ENCODE assay signal across 8 mouse cellular contexts in the genomic region with DNA sequence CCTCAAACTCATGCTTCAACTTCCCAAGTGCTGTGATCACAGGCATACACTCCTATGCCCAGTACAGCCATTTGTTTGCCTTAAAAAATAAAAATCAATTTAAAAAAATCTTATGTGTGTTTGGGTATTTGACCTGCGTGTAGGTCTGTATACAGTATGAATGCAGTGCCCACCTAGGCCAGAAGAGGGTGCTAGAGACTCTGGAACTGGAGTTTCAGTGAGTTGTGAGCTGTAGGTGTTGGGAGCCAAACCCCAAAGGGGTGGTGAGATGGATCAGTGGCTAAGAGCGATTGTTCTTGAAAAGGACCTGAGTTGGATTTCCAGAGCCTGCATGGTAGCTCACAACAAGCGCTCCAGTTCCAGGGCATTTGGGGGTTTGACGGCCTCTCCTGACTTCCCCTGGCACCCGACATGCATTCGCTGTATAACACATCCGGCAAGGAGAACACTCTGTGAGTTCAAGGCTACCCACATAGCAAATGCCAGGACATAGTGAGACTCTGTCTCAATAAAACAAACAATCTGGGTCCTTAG. TPM values are rescaled to one million over a fixed set of nuclear protein-coding genes. Genes with fewer than 3 reads are reported as not detected.
DNase-seq lines count a peak whose midpoint lies in the region; ATAC-seq and TF ChIP-seq lines count a peak whose summit lies in the region.

No protein-coding gene starts in this region.

- H3K79me2 ChIP-seq in heart, adult 2 months (replicated peaks; ENCODE audit: control insufficient read depth, insufficient read depth, low read length) = no peaks in the 10 kb centered on the region; the same call in 1 of the 2 replicates

- TF ChIP-seq POLR2A in heart, adult 2 months (IDR thresholded peaks at IDR 0.05; ENCODE audit: insufficient read depth, low read depth, low read length) = no peak

- intact Hi-C loops in heart, adult 2 months (cut with DNase I) = loop anchor here (5.0 kb wide), 1 partner anchor 41 kb away; a partner anchor contains a TSS
- intact Hi-C loops in gastrocnemius, postnatal 14 days (cut with DNase I; ENCODE audit: low total_unique reads) = no loop called here

- DNase-seq in heart, adult 2 months = peak; percentile 54 to 72
- no peak for DNase-seq in Patski (ENCODE audit: low read depth, low spot score)
- DNase-seq in cerebellum, adult 9-11 months = peak; percentile 77
- peak; percentile 63 for DNase-seq in gastrocnemius, postnatal 14 days
- peak; percentile 78 for DNase-seq in layer of hippocampus, adult 11-12 months (ENCODE audit: low spot score)
- DNase-seq in spleen, postnatal 4 days (ENCODE audit: low spot score in 2 of 2) = peak; percentile 77 to 88

- H3K9me3 ChIP-seq in heart, embryonic 12.5 days (replicated peaks) = no peaks in the 10 kb centered on the region

- no peaks in the 10 kb centered on the region for H3K27me3 ChIP-seq in heart, adult 2 months (ENCODE audit: control insufficient read depth, insufficient read depth, low read length)
- 0 out of 2 replicates have a peak, but pooled peaks cover 4% of the 10 kb centered on the region for H3K27me3 ChIP-seq in heart, embryonic 12.5 days (replicated peaks)
- no peaks in the 10 kb centered on the region for H3K27me3 ChIP-seq in Patski

- ATAC-seq in heart, embryonic 12.5 days (ENCODE audit: insufficient number of reproducible peaks, low FRiP score) = no peak
- peak; percentile 38 for ATAC-seq in Patski
- peak; percentile 84 for ATAC-seq in megakaryocyte, adult 5-6 weeks (ENCODE audit: poor library complexity, severe bottlenecking)

- H3K36me3 ChIP-seq in heart, adult 2 months (ENCODE audit: control insufficient read depth, insufficient read depth, low read length) = no peaks in the 10 kb centered on the region
- peaks cover 5% of the 10 kb centered on the region for H3K36me3 ChIP-seq in heart, embryonic 12.5 days

- CTCF ChIA-PET in Patski (lab: Charles Lee) = interaction anchor here (0.6 to 7.8 kb wide), 13 partner anchors 8 to 92 kb away, joined by 3 to 82 read pairs (median 3); a partner anchor contains a TSS

- H3K9ac ChIP-seq in heart, adult 2 months (ENCODE audit: low read depth, low read length) = no peak overlapping the region
- no peak overlapping the region for H3K9ac ChIP-seq in heart, embryonic 12.5 days

- peaks cover 2% of the 10 kb centered on the region for H3K4me1 ChIP-seq in heart, adult 2 months (ENCODE audit: control insufficient read depth, insufficient read depth, low read length)
- H3K4me1 ChIP-seq in heart, embryonic 12.5 days (replicated peaks) = peaks cover 11% of the 10 kb centered on the region

- POLR2A ChIA-PET in Patski (lab: Charles Lee) = interaction anchor here (1.3 to 1.4 kb wide), 3 partner anchors 42 to 90 kb away, joined by 3 read pairs; a partner anchor contains a TSS

- H3K4me2 ChIP-seq in heart, embryonic 12.5 days = no peak overlapping the region

- no peak overlapping the region for H3K4me3 ChIP-seq in heart, adult 2 months
- no peak overlapping the region for H3K4me3 ChIP-seq in heart, embryonic 12.5 days

- in situ Hi-C loops in Patski (cut with MboI; ENCODE audit: low pct_unique_long_range_greater_than_20kb) = loop anchor here (5.0 kb wide), 2 partner anchors 41 to 86 kb away; a partner anchor contains a TSS

- WGBS in heart, adult 2 months = 51% methylated on average over 7 of the region's 7 CpGs
- WGBS in heart, embryonic 12.5 days = 53% methylated on average over 7 of the region's 7 CpGs

- TF ChIP-seq EP300 in heart, adult 2 months (IDR thresholded peaks at IDR 0.05; ENCODE audit: insufficient read depth, low read depth, low read length) = 0 out of 2 replicates have a peak, but pooled peaks have one; percentile 42

- no peak overlapping the region for H3K27ac ChIP-seq in heart, adult 2 months
- no peak overlapping the region for H3K27ac ChIP-seq in heart, embryonic 12.5 days (ENCODE audit: poor library complexity, severe bottlenecking)

- TF ChIP-seq CTCF in heart, adult 2 months (IDR thresholded peaks at IDR 0.05) = peak; percentile 80
- TF ChIP-seq CTCF in Patski (IDR thresholded peaks at IDR 0.05) = peak; percentile 88

RNA-seq across cellular contexts. Expression of a gene that starts 1.2 kb away (rescaled TPM):
- total RNA-seq in heart, adult 2 months (2021) = 10 to 100 TPM; 21.1 to 22.5 TPM
- polyA plus RNA-seq in heart, adult 2 months (2012; rRNA removed) = 43.3 and 57.2 TPM in 2 replicates
- 58.5 and 61.1 TPM in 2 replicates for polyA plus RNA-seq in heart, embryonic 12.5 days (2016; fragmentation: Nextera tagmentation; extraction: Ambion mirVana)
- polyA plus RNA-seq in Patski (2021) = 120 TPM
- 10 to 100 TPM; 28.6 to 32.4 TPM for total RNA-seq in gastrocnemius, postnatal 14 days (2021)
- 34.2 and 43.6 TPM in 2 replicates for total RNA-seq in megakaryocyte, adult 5-6 weeks (2015)
- total RNA-seq in megakaryocyte, adult 5-6 weeks (2017) = 11.0 and 12.7 TPM in 2 replicates

RNA-seq across cellular contexts. Expression of a gene that starts 5.7 kb away (rescaled TPM):
- 10 to 100 TPM in 1 of 2 experiments, 1 to 10 TPM in 1; 7.8 to 10.6 TPM for total RNA-seq in heart, adult 2 months (2021)
- 36.8 and 77.7 TPM in 2 replicates for polyA plus RNA-seq in heart, adult 2 months (2012; rRNA removed)
- not detected in 2 replicates for polyA plus RNA-seq in heart, embryonic 12.5 days (2016; fragmentation: Nextera tagmentation; extraction: Ambion mirVana)
- polyA plus RNA-seq in Patski (2021) = not detected
- total RNA-seq in gastrocnemius, postnatal 14 days (2021) = 1 to 10 TPM in 1 of 2 experiments, under 1 TPM in 1; 0.51 to 2.7 TPM
- total RNA-seq in megakaryocyte, adult 5-6 weeks (2015) = not detected in 2 replicates
- total RNA-seq in megakaryocyte, adult 5-6 weeks (2017) = not detected in 2 replicates

RNA-seq across cellular contexts. Expression of a gene that starts 17.1 kb away (rescaled TPM):
- 1 to 10 TPM in 1 of 2 experiments, under 1 TPM in 1; 0.55 to 1.1 TPM for total RNA-seq in heart, adult 2 months (2021)
- 1.2 and 1.9 TPM in 2 replicates for polyA plus RNA-seq in heart, adult 2 months (2012; rRNA removed)
- 0.94 and 1.3 TPM in 2 replicates for polyA plus RNA-seq in heart, embryonic 12.5 days (2016; fragmentation: Nextera tagmentation; extraction: Ambion mirVana)
- 1.7 TPM for polyA plus RNA-seq in Patski (2021)
- total RNA-seq in gastrocnemius, postnatal 14 days (2021) = under 1 TPM; 0.31 to 0.49 TPM
- not detected in 2 replicates for total RNA-seq in megakaryocyte, adult 5-6 weeks (2015)
- total RNA-seq in megakaryocyte, adult 5-6 weeks (2017) = not detected in 2 replicates

RNA-seq across cellular contexts. Expression of a gene that starts 22.1 kb away (rescaled TPM):
- 10 to 100 TPM in 1 of 2 experiments, 1 to 10 TPM in 1; 8.3 to 10.3 TPM for total RNA-seq in heart, adult 2 months (2021)
- polyA plus RNA-seq in heart, adult 2 months (2012; rRNA removed) = 30.4 and 39.0 TPM in 2 replicates
- polyA plus RNA-seq in heart, embryonic 12.5 days (2016; fragmentation: Nextera tagmentation; extraction: Ambion mirVana) = 15.2 and 16.0 TPM in 2 replicates
- 16.6 TPM for polyA plus RNA-seq in Patski (2021)
- 10 to 100 TPM; 11.1 to 13.3 TPM for total RNA-seq in gastrocnemius, postnatal 14 days (2021)
- 2.5 and 6.2 TPM in 2 replicates for total RNA-seq in megakaryocyte, adult 5-6 weeks (2015)
- total RNA-seq in megakaryocyte, adult 5-6 weeks (2017) = 2.5 and 3.0 TPM in 2 replicates

RNA-seq across cellular contexts. Expression of a gene that starts 30.0 kb away (rescaled TPM):
- total RNA-seq in heart, adult 2 months (2021) = 1 to 10 TPM; 6.5 to 7.5 TPM
- polyA plus RNA-seq in heart, adult 2 months (2012; rRNA removed) = 12.1 and 13.6 TPM in 2 replicates
- polyA plus RNA-seq in heart, embryonic 12.5 days (2016; fragmentation: Nextera tagmentation; extraction: Ambion mirVana) = 4.5 and 4.7 TPM in 2 replicates
- polyA plus RNA-seq in Patski (2021) = 242 TPM
- 1 to 10 TPM; 6.8 TPM for total RNA-seq in gastrocnemius, postnatal 14 days (2021)
- not detected in 2 replicates for total RNA-seq in megakaryocyte, adult 5-6 weeks (2015)
- total RNA-seq in megakaryocyte, adult 5-6 weeks (2017) = not detected in 2 replicates
